Mouse (Mus musculus): ENCODE results near the gene Srcin1.
A peak's percentile ranks its signal among the peaks of the same experiment; 100 is the strongest.

GRCm38 (mm10) chr11:97622440-97622839 lies 46.5 kb upstream of the Srcin1 start:
- TF ChIP-seq CTCF (IDR thresholded peaks at IDR 0.05; ENCODE audit: control insufficient read depth, insufficient read depth, insufficient read length): peak; percentile 82
- TF ChIP-seq USF1 (IDR thresholded peaks at IDR 0.05; ENCODE audit: low read depth): no peak
- TF ChIP-seq FOSL1 (IDR thresholded peaks at IDR 0.05; ENCODE audit: insufficient read depth, low read length, poor library complexity, severe bottlenecking): no peak

Measured in C2C12 (cell line).